Mouse (Mus musculus): ENCODE measurements around the gene Slc37a1. TPM values are rescaled to one million over a fixed set of nuclear protein-coding genes. Genes with fewer than 3 reads are reported as not detected.

Gene Slc37a1
- polyA plus RNA-seq, 1 experiment from 2014 or later = 3.9 TPM

DNA sequence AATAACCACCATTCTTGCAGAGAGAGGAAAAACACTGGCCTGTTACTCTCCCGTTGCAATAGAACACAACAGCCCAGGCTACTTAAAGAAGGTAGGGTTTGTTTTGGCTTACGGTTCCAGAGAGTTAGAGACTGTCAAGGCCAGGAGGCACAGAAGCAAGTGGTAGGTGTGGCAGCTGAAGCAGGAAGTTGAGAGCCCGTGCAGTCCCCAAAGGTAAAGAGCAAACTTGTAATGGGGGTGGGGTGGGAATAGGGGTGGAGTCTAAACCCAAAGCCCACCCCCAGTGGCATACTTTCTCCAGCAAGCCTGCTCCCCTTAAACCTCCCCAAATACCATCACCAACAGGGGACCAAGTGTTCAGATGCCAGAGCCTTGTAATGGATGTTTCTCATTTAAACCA is 14.1 kb downstream of the Slc37a1 start:
- 63% methylated on average over 3 of the region's 3 CpGs for WGBS
- Histone ChIP-seq H3K27ac (no peak overlapping the region), H3K4me2 (ENCODE audit: low read length) (no peak overlapping the region), H3K4me1 (replicated peaks; ENCODE audit: insufficient read depth, low read length) (peaks cover 17% of the 10 kb centered on the region), H3K36me3 (ENCODE audit: insufficient read depth, low read length) (no peaks in the 10 kb centered on the region), H3K4me3 (replicated peaks; ENCODE audit: low read depth, low read length) (no peak overlapping the region), H3K27me3 (ENCODE audit: insufficient read depth, low read length) (no peaks in the 10 kb centered on the region), H3K9me3 (replicated peaks; ENCODE audit: low read length) (no peaks in the 10 kb centered on the region), H3K9ac (ENCODE audit: low read depth, low read length) (no peak overlapping the region)
- DNase-seq (ENCODE audit: low spot score) (no peak), ATAC-seq (replicated peaks; ENCODE audit: low FRiP score, low read depth) (no peak)
- TF ChIP-seq CTCF (IDR thresholded peaks at IDR 0.05; ENCODE audit: low read depth) = no peak

DNA sequence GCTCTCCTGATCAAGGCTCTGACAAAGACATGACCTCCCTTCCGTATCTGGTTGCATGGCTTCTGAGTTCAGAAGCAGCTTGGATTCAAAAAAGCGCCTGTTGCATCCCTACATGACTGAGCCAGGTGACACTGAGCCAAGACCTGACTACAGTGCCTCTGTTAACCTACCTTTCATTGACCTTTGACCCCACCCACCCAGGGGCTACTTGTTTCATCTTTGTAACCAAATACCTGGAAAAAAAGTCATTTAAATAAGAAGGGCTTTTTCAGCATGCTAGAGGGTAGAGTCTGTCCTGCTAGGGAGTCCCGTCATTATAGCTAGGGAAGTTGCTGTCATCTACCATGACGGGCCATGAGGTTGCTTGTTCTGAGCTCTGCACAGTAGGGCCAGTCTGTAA is 16.8 kb downstream of the Slc37a1 start:
- H3K4me3 ChIP-seq (replicated peaks; ENCODE audit: low read depth, low read length) = no peak overlapping the region
- no peaks in the 10 kb centered on the region for H3K27me3 ChIP-seq (ENCODE audit: insufficient read depth, low read length)
- WGBS = 87% methylated on average over 4 of the region's 4 CpGs
- peaks cover 8% of the 10 kb centered on the region for H3K4me1 ChIP-seq (replicated peaks; ENCODE audit: insufficient read depth, low read length)
- H3K9me3 ChIP-seq (replicated peaks; ENCODE audit: low read length) = no peaks in the 10 kb centered on the region
- no peak overlapping the region for H3K9ac ChIP-seq (ENCODE audit: low read depth, low read length)
- no peak overlapping the region for H3K27ac ChIP-seq
- TF ChIP-seq CTCF (IDR thresholded peaks at IDR 0.05; ENCODE audit: low read depth) = no peak
- no peak for ATAC-seq (replicated peaks; ENCODE audit: low FRiP score, low read depth)
- DNase-seq (ENCODE audit: low spot score) = no peak
- no peak overlapping the region for H3K4me2 ChIP-seq (ENCODE audit: low read length)
- no peaks in the 10 kb centered on the region for H3K36me3 ChIP-seq (ENCODE audit: insufficient read depth, low read length)

DNA sequence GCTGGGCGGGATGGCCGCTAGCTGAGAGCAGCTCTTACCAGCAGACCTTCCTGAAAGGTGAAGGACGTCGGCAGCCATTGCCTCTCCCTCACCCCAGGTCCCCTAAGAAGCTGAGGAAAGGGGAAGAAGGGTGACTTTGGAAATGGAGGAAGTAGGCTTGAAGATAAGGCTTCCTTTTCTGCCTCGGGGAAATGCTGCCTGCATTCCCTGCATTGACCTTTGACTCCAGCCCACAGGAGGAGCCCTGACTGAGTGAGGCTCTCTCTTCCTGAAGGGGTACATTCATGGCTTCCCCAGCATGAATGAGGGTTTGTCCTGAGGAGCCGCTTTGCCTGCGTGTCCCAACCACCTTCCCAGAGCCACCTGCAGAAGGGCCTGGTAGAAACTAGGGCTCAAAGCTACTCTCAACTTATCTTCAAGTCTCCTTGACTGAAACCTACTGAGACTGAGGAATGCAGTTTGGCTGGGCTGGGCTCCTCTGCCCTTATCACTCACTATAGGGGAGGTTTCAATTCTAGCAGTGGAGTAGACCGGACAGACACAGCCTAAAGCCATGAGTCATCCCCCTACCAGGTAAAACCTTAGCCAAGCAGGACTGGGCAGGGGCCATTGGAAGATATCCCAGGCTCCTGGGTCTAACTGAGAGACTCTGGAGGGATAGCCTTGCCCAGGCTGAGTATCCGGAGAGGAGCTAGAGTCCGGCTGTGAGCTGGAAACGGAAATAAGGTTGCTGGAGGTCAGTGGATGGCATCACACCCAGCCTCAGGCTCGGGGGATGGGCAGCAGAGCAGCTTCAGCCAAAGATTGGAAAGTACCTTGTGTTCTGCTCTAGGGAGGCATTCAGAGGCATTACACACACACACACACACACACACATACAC is 18.5 kb downstream of the Slc37a1 start:
- no peaks in the 10 kb centered on the region for H3K9me3 ChIP-seq (replicated peaks; ENCODE audit: low read length)
- ATAC-seq (replicated peaks; ENCODE audit: low FRiP score, low read depth) (0 out of 2 replicates have a peak, but pooled peaks have one; percentile 38), DNase-seq (ENCODE audit: low spot score) (no peak)
- no peak overlapping the region for H3K27ac ChIP-seq
- TF ChIP-seq CTCF (IDR thresholded peaks at IDR 0.05; ENCODE audit: low read depth) = no peak
- 46% methylated on average over 12 of the region's 12 CpGs for WGBS
- H3K9ac ChIP-seq (ENCODE audit: low read depth, low read length) = no peak overlapping the region
- no peaks in the 10 kb centered on the region for H3K36me3 ChIP-seq (ENCODE audit: insufficient read depth, low read length)
- H3K4me2 ChIP-seq (ENCODE audit: low read length) = no peak overlapping the region
- peaks cover 8% of the 10 kb centered on the region for H3K4me1 ChIP-seq (replicated peaks; ENCODE audit: insufficient read depth, low read length)
- H3K4me3 ChIP-seq (replicated peaks; ENCODE audit: low read depth, low read length) = no peak overlapping the region
- H3K27me3 ChIP-seq (ENCODE audit: insufficient read depth, low read length) = no peaks in the 10 kb centered on the region

DNA sequence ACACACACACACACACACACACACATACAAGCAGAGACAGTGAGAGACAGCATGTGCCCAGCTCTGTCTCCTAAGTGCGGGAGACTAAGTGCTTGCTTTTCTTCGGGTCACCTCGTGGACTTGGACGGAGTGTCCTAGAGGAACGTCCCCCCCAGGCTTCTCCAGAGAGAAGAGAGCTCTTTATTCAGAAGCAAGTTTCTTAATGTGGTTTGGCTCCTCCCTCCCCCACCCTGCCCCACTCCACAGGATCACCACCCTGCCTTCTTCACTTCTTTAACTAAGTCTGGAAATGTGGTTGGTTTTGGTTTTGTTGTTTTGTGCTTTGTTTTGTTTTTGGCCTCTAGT is 19.2 kb downstream of the Slc37a1 start:
- H3K9ac ChIP-seq (ENCODE audit: low read depth, low read length) = no peak overlapping the region
- 64% methylated on average over 5 of the region's 5 CpGs for WGBS
- H3K4me1 ChIP-seq (replicated peaks; ENCODE audit: insufficient read depth, low read length) = peaks cover 8% of the 10 kb centered on the region
- no peak overlapping the region for H3K27ac ChIP-seq
- no peaks in the 10 kb centered on the region for H3K27me3 ChIP-seq (ENCODE audit: insufficient read depth, low read length)
- H3K4me3 ChIP-seq (replicated peaks; ENCODE audit: low read depth, low read length) = no peak overlapping the region
- no peaks in the 10 kb centered on the region for H3K36me3 ChIP-seq (ENCODE audit: insufficient read depth, low read length)
- no peaks in the 10 kb centered on the region for H3K9me3 ChIP-seq (replicated peaks; ENCODE audit: low read length)
- DNase-seq (ENCODE audit: low spot score) (no peak), ATAC-seq (replicated peaks; ENCODE audit: low FRiP score, low read depth) (no peak)
- TF ChIP-seq CTCF (IDR thresholded peaks at IDR 0.05; ENCODE audit: low read depth) = no peak
- no peak overlapping the region for H3K4me2 ChIP-seq (ENCODE audit: low read length)

DNA sequence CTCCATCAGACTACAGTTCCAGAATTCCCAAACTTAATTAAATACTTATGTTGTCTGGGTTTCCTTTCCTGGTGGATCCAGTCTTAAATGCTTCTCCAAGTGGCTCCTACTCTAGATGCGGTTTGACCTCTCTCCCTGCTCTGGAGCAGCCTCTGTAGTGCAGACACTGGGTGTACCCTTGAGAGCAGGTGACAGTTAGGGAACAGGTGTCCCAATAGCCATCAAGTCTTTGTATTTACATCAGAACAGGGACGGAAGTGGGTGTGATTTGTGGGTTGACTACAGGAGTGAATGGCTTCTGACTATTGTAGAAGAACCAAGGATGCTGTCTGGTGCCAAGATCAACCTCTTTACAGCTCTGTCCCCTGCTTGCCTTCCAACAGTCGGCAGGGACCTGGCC is 21.2 kb downstream of the Slc37a1 start:
- H3K36me3 ChIP-seq (ENCODE audit: insufficient read depth, low read length) = no peaks in the 10 kb centered on the region
- H3K4me3 ChIP-seq (replicated peaks; ENCODE audit: low read depth, low read length) = no peak overlapping the region
- no peaks in the 10 kb centered on the region for H3K27me3 ChIP-seq (ENCODE audit: insufficient read depth, low read length)
- ATAC-seq (replicated peaks; ENCODE audit: low FRiP score, low read depth) = no peak
- DNase-seq (ENCODE audit: low spot score) = no peak
- H3K27ac ChIP-seq = no peak overlapping the region
- TF ChIP-seq CTCF (IDR thresholded peaks at IDR 0.05; ENCODE audit: low read depth) = no peak
- 76% methylated on average over 3 of the region's 3 CpGs for WGBS
- peaks cover 8% of the 10 kb centered on the region for H3K4me1 ChIP-seq (replicated peaks; ENCODE audit: insufficient read depth, low read length)
- H3K9me3 ChIP-seq (replicated peaks; ENCODE audit: low read length) = no peaks in the 10 kb centered on the region
- H3K4me2 ChIP-seq (ENCODE audit: low read length) = no peak overlapping the region
- no peak overlapping the region for H3K9ac ChIP-seq (ENCODE audit: low read depth, low read length)

DNA sequence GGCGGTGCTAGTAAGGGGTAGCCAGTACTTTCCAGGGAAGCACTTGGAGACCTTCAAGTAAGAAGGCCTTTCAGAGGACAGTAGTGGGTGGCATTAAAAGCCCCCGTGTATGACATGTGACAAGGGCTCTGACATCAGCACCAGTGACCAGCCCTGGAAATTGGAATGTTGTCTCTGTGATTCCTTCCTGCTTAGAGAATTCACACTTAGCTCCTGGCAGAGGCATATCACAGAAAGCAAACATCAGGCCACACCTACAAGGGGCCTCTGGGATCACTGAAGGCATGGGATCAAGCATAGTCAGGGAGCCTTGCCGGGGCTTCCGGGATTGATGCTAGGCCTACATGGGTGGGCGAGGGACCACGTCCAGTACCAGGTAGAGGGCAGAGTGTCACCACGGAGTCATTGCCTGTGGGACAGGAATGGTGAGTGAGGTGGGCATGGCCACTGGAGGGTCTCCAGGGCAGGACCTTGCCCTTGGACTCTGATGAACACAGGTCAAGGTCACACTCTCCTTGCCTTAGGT is 21.8 kb downstream of the Slc37a1 start:
- Histone ChIP-seq H3K36me3 (ENCODE audit: insufficient read depth, low read length) (no peaks in the 10 kb centered on the region), H3K9me3 (replicated peaks; ENCODE audit: low read length) (no peaks in the 10 kb centered on the region), H3K4me3 (replicated peaks; ENCODE audit: low read depth, low read length) (no peak overlapping the region), H3K9ac (ENCODE audit: low read depth, low read length) (no peak overlapping the region), H3K27me3 (ENCODE audit: insufficient read depth, low read length) (no peaks in the 10 kb centered on the region), H3K4me2 (ENCODE audit: low read length) (no peak overlapping the region), H3K27ac (no peak overlapping the region), H3K4me1 (replicated peaks; ENCODE audit: insufficient read depth, low read length) (peaks cover 8% of the 10 kb centered on the region)
- 92% methylated on average over 7 of the region's 7 CpGs for WGBS
- ATAC-seq (replicated peaks; ENCODE audit: low FRiP score, low read depth) (no peak), DNase-seq (ENCODE audit: low spot score) (no peak)
- TF ChIP-seq CTCF (IDR thresholded peaks at IDR 0.05; ENCODE audit: low read depth) = no peak

All from kidney, postnatal 0 days (tissue).